Mouse (Mus musculus) intestine, embryonic 15.5 days (tissue): ENCODE measurements around the gene Ddx41. TPM values are rescaled to one million over a fixed set of nuclear protein-coding genes. Genes with fewer than 3 reads are reported as not detected.

Source experiments
- ATAC-seq: fragments of 200-750 bp; cut with Nextera tagmentation; 2 replicates; pipeline ENCODE4 v1.8.0; 2017; ENCODE audit warnings: moderate TSS enrichment, moderate library complexity
- H3K27ac ChIP-seq: fragments of 300-500 bp; sonication (generic); 2 replicates; pipeline ENCODE4 v1.5.1; 2015; ENCODE audit warnings: mild to moderate bottlenecking, inconsistent platforms
- H3K27me3 ChIP-seq: fragments of 300-500 bp; sonication (generic); replicated peaks from 2 replicates; pipeline ENCODE4 v1.6.1; 2015; ENCODE audit warnings: inconsistent platforms
- H3K36me3 ChIP-seq: fragments of 300-500 bp; sonication (generic); 2 replicates; pipeline ENCODE4 v1.6.1; 2015; ENCODE audit warnings: inconsistent platforms
- H3K4me1 ChIP-seq: fragments of 300-500 bp; sonication (generic); replicated peaks from 2 replicates; pipeline ENCODE4 v1.6.1; 2015; ENCODE audit warnings: inconsistent platforms
- H3K4me2 ChIP-seq: fragments of 300-500 bp; sonication (generic); replicated peaks from 2 replicates; pipeline ENCODE4 v1.6.1; 2015; ENCODE audit warnings: mild to moderate bottlenecking, inconsistent platforms
- H3K4me3 ChIP-seq: fragments of 300-500 bp; sonication (generic); replicated peaks from 2 replicates; pipeline ENCODE4 v1.5.1; 2015; ENCODE audit warnings: inconsistent platforms
- H3K9ac ChIP-seq: fragments of 300-500 bp; sonication (generic); 2 replicates; pipeline ENCODE4 v1.6.1; 2015; ENCODE audit warnings: inconsistent platforms
- H3K9me3 ChIP-seq: fragments of 300-500 bp; sonication (generic); 2 replicates; pipeline ENCODE4 v1.6.1; 2016; ENCODE audit warnings: inconsistent platforms
- WGBS: fragments of 180-500 bp; shearing (Covaris S2); methylation state at CpG from one replicate; pipeline ENCODE4 v1.1.7; 2015; 5-methylcytosine and 5-hydroxymethylcytosine counted together
- polyA plus RNA-seq: library from polyadenylated mRNA; unstranded; fragments of >200 nt; fragmentation: Nextera tagmentation; extraction: Ambion mirVana; gene quantifications from 2 replicates; pipeline ENCODE4 v1.2.1, GENCODE M21; 2015

The Ddx41 gene
- polyA plus RNA-seq, 1 experiment from 2014 or later = 51.0 TPM

DNA sequence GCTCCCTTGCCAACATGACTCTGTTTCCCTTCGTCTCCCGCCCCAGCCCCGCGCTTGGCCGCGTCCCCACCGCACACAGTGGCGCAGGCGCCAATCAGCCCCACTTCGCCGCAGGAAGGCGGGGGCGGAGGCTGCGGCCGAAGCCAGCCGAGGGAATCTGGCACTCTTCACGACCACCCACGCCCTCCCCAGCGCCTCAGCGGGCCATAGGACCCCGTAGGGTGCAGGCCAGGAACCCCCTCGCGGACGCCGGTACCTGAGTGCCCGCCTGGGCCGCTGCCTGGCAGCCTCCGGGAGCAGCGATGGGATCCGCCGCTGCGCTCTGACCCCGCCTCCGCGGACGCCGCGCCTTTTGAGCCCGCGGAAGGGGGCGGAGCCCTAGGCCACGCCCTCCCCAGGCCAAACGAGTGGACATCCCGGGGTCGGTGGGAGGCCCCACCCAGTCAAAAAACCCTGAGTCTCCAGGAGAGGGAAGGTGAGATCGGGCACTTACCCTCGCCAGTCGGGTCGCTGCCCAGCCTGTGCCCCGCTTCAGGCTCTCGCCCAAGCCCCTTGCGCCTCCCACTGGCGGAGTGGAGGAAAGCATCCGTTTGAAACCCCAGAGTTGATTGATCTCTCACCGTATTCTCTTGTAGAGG lies 23.2 kb downstream of the Ddx41 start, which contains the start of gene Pdlim7:
TSS of gene Pdlim7 (minus strand) at position 566 of the 638 bp plus-strand sequence.
- peak; percentile 73 for ATAC-seq
- H3K4me3 ChIP-seq = peak within 1 kb of the TSS; percentile 72
- WGBS = under 1% methylated on average over 48 of the region's 55 CpGs
- no peaks in the 10 kb centered on the region for H3K27me3 ChIP-seq
- peaks cover 25% of the 10 kb centered on the region for H3K4me1 ChIP-seq
- no peaks in the 10 kb centered on the region for H3K9me3 ChIP-seq
- peak within 1 kb of the TSS; percentile 92 for H3K27ac ChIP-seq
- peak within 1 kb of the TSS; percentile 81 for H3K4me2 ChIP-seq
- peaks cover 6% of the 10 kb centered on the region; the same call in 1 of the 2 replicates for H3K36me3 ChIP-seq
- H3K9ac ChIP-seq = peak within 1 kb of the TSS; percentile 81

GRCm38 (mm10) chr13:55512379-55513031 lies 24.0 kb downstream of the Ddx41 start:
- no peaks in the 10 kb centered on the region for H3K27me3 ChIP-seq
- H3K4me2 ChIP-seq = peak overlapping the region; percentile 81
- peaks cover 25% of the 10 kb centered on the region for H3K4me1 ChIP-seq
- ATAC-seq = peak; percentile 50
- H3K4me3 ChIP-seq = peak overlapping the region; percentile 72
- H3K36me3 ChIP-seq = peaks cover 9% of the 10 kb centered on the region; the same call in 1 of the 2 replicates
- H3K9ac ChIP-seq = peak overlapping the region; percentile 81
- WGBS = 4% methylated on average over 25 of the region's 25 CpGs
- peak overlapping the region; percentile 92 for H3K27ac ChIP-seq
- no peaks in the 10 kb centered on the region for H3K9me3 ChIP-seq

- Histone ChIP-seq H3K27ac (peak overlapping the region; percentile 92), H3K36me3 (peaks cover 9% of the 10 kb centered on the region; the same call in 1 of the 2 replicates), H3K27me3 (no peaks in the 10 kb centered on the region), H3K9ac (peak overlapping the region; percentile 81; the same call in 1 of the 2 replicates), H3K9me3 (no peaks in the 10 kb centered on the region), H3K4me2 (peak overlapping the region; percentile 81), H3K4me1 (peaks cover 25% of the 10 kb centered on the region), H3K4me3 (peak overlapping the region; percentile 72)
- peak; percentile 11 for ATAC-seq
- WGBS = 19% methylated on average over 5 of the region's 5 CpGs
Observed at GRCm38 (mm10) chr13:55511492-55511861, 25.0 kb downstream of the Ddx41 start.

- WGBS = 7% methylated on average over 6 of the region's 6 CpGs
- H3K4me1 ChIP-seq = peaks cover 25% of the 10 kb centered on the region
- H3K36me3 ChIP-seq = peaks cover 15% of the 10 kb centered on the region
- H3K27ac ChIP-seq = peak overlapping the region; percentile 92
- peak overlapping the region; percentile 72 for H3K4me3 ChIP-seq
- H3K4me2 ChIP-seq = peak overlapping the region; percentile 81
- no peaks in the 10 kb centered on the region for H3K9me3 ChIP-seq
- H3K27me3 ChIP-seq = no peaks in the 10 kb centered on the region
- ATAC-seq = peak; percentile 73
- H3K9ac ChIP-seq = peak overlapping the region; percentile 81; the same call in 1 of the 2 replicates
Observed at GRCm38 (mm10) chr13:55510668-55511491, 25.6 kb downstream of the Ddx41 start.

DNA sequence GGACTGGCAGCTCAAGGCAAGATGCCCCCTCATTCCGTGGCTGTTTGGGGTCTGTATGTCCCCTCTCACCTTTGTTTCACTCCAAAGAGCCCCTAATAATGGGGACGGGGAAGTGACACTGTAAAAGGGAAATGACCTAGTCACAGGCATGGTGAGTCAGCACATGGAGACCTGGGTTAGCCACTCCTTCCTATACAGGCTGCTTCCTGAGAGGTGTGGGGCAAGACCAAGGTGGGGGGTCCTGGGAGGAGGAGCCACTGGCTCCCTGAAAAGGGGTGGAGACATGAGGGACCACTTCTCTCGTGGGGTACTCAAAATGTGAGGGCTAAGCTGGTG lies 26.2 kb downstream of the Ddx41 start:
- peak; percentile 18 for ATAC-seq
- peak overlapping the region; percentile 81 for H3K4me2 ChIP-seq
- H3K27me3 ChIP-seq = no peaks in the 10 kb centered on the region
- H3K4me3 ChIP-seq = peak overlapping the region; percentile 72; the same call in 1 of the 2 replicates
- H3K9ac ChIP-seq = no peak overlapping the region
- peaks cover 19% of the 10 kb centered on the region for H3K36me3 ChIP-seq
- peaks cover 25% of the 10 kb centered on the region for H3K4me1 ChIP-seq
- peak overlapping the region; percentile 92 for H3K27ac ChIP-seq
- WGBS = 25% methylated on average over 3 of the region's 3 CpGs
- H3K9me3 ChIP-seq = no peaks in the 10 kb centered on the region

GRCm38 (mm10) chr13:55508531-55508930 lies 27.9 kb downstream of the Ddx41 start:
- Histone ChIP-seq H3K9me3 (no peaks in the 10 kb centered on the region), H3K9ac (no peak overlapping the region), H3K4me2 (no peak overlapping the region), H3K27me3 (no peaks in the 10 kb centered on the region), H3K4me3 (no peak overlapping the region), H3K4me1 (peaks cover 25% of the 10 kb centered on the region), H3K36me3 (peaks cover 35% of the 10 kb centered on the region), H3K27ac (no peak overlapping the region)
- ATAC-seq = no peak
- 89% methylated on average over 10 of the region's 10 CpGs for WGBS

DNA sequence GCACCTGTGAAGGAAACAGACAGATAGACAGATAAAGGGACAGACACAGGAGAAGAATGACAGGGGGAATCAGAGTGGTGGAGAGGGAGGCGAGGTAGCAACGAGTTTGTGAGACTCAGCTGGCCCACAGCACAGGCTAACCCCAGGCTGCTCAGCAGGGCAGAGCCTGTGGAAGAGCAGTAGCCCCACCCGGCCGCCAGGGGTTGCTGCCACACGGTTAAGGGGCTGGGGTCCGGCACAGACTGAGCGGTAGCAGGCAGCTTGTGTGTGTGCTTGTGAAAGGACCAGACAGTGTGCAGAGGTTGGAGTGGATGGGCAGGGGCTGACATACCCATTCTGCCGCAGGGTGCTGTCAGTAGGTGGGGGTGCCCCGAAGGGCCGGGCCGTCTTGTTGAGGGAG lies 28.6 kb downstream of the Ddx41 start:
- no peak for ATAC-seq
- H3K36me3 ChIP-seq = peaks cover 41% of the 10 kb centered on the region
- H3K4me2 ChIP-seq = no peak overlapping the region
- no peaks in the 10 kb centered on the region for H3K9me3 ChIP-seq
- peaks cover 25% of the 10 kb centered on the region for H3K4me1 ChIP-seq
- no peaks in the 10 kb centered on the region for H3K27me3 ChIP-seq
- H3K4me3 ChIP-seq = no peak overlapping the region
- H3K9ac ChIP-seq = no peak overlapping the region
- WGBS = 65% methylated on average over 11 of the region's 11 CpGs
- no peak overlapping the region for H3K27ac ChIP-seq

DNA sequence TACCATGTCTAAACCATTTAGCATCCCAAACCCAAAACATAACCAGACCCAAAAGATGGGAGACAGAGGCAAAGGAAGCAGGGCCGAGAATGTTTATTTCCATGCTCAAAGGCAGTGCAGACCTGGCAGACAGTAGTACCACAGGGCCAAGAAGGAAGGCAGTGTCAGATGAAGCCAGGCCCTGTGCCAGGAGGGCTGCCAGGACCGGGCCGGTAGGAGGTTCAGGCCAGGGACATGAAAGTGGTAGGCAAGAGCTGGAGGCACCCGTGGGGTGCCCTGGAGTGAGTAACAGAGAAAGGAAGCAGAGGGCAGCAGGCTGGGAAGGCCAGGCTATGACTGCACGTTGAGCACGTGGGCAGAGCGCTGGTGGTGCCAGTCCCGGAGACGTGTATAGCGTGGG lies 29.8 kb downstream of the Ddx41 start:
- Histone ChIP-seq H3K27me3 (no peaks in the 10 kb centered on the region), H3K9me3 (no peaks in the 10 kb centered on the region), H3K4me1 (peaks cover 18% of the 10 kb centered on the region), H3K27ac (no peak overlapping the region), H3K4me3 (no peak overlapping the region), H3K36me3 (peaks cover 45% of the 10 kb centered on the region), H3K4me2 (no peak overlapping the region), H3K9ac (no peak overlapping the region)
- 89% methylated on average over 10 of the region's 10 CpGs for WGBS
- ATAC-seq = no peak

DNA sequence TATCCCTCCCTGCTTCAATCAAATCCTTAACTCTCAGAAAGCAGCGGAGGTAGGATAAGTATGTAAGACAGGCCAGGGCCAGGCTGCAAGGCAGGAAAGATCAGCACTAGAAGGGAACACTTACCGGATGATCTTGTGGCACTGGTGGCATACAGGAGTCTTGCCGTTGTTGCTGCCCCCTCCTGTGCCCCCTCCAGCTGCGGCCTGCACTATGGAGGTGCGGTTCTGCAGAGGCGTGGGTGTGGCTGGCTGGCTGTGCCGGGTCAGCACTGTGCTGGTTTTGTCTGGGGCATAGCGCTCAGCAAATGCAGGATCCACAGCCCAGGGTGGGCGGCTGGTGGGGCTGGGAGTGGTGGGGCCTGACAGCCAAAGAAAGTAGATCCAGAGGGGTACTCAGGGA lies 30.6 kb downstream of the Ddx41 start:
- Histone ChIP-seq H3K9me3 (no peaks in the 10 kb centered on the region), H3K4me3 (no peak overlapping the region), H3K4me1 (peaks cover 9% of the 10 kb centered on the region), H3K27ac (no peak overlapping the region), H3K36me3 (peaks cover 45% of the 10 kb centered on the region), H3K9ac (no peak overlapping the region), H3K27me3 (no peaks in the 10 kb centered on the region), H3K4me2 (no peak overlapping the region)
- no peak for ATAC-seq
- 92% methylated on average over 9 of the region's 9 CpGs for WGBS

- Histone ChIP-seq H3K4me1 (no peaks in the 10 kb centered on the region), H3K9me3 (no peaks in the 10 kb centered on the region), H3K27ac (no peak overlapping the region), H3K4me2 (no peak overlapping the region), H3K4me3 (no peak overlapping the region), H3K36me3 (peaks cover 45% of the 10 kb centered on the region), H3K27me3 (no peaks in the 10 kb centered on the region), H3K9ac (no peak overlapping the region)
- no peak for ATAC-seq
- WGBS = 89% methylated on average over 5 of the region's 5 CpGs
Observed at GRCm38 (mm10) chr13:55504390-55504789, 32.1 kb downstream of the Ddx41 start.

DNA sequence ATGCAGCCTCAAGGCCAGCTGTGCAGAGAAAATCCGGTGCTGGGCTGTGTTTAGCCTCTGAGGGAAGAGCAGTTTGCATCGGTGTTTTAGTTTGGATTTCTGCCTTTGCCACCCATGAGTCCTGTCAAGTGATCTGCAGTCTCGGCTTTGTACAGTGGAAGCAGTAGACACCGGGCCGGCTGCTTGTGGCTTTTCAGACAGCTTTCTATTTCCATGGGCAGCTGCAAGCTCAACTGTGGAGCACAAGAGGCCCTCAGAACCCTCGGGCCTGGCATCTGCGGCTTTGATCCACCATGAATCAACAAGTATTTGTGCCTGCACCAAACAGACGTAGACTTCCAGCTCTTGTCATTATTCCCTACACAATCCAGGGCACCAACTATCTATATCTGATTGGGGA lies 34.1 kb downstream of the Ddx41 start:
- H3K27ac ChIP-seq = no peak overlapping the region

DNA sequence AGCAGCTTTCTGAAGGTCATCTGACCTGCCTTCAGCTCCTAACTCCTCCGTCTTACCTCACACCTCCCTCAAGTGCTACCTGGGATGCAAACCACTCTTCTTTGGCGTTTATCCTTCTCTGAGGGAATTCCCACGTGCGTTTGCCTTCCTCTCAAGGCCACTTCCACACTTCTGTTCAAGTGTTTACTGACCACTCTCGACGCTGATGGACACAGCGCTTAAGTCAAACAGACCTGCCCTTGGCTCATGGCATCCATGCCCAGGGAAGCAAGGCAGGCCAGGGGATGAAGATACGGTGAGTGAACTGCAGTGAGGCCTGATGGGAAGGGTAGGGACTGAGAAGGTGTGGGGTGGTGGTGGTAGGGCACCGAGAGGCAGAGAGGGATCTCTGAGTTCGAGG lies 35.9 kb downstream of the Ddx41 start:
- Histone ChIP-seq H3K9me3 (no peaks in the 10 kb centered on the region), H3K9ac (no peak overlapping the region), H3K27me3 (no peaks in the 10 kb centered on the region), H3K4me2 (no peak overlapping the region), H3K36me3 (peaks cover 27% of the 10 kb centered on the region), H3K27ac (no peak overlapping the region), H3K4me1 (peaks cover 5% of the 10 kb centered on the region; the same call in 1 of the 2 replicates), H3K4me3 (no peak overlapping the region)
- ATAC-seq = no peak
- WGBS = 68% methylated on average over 10 of the region's 10 CpGs

More for the DNA sequence above, 34.1 kb downstream of the Ddx41 start:
- Histone ChIP-seq H3K9ac (no peak overlapping the region), H3K36me3 (peaks cover 36% of the 10 kb centered on the region), H3K4me1 (no peaks in the 10 kb centered on the region), H3K9me3 (no peaks in the 10 kb centered on the region), H3K4me2 (no peak overlapping the region), H3K27me3 (no peaks in the 10 kb centered on the region), H3K4me3 (no peak overlapping the region)
- 88% methylated on average over 8 of the region's 8 CpGs for WGBS
- ATAC-seq = no peak
